ENCODE assay signal across 1 mouse cellular context in the genomic region with DNA sequence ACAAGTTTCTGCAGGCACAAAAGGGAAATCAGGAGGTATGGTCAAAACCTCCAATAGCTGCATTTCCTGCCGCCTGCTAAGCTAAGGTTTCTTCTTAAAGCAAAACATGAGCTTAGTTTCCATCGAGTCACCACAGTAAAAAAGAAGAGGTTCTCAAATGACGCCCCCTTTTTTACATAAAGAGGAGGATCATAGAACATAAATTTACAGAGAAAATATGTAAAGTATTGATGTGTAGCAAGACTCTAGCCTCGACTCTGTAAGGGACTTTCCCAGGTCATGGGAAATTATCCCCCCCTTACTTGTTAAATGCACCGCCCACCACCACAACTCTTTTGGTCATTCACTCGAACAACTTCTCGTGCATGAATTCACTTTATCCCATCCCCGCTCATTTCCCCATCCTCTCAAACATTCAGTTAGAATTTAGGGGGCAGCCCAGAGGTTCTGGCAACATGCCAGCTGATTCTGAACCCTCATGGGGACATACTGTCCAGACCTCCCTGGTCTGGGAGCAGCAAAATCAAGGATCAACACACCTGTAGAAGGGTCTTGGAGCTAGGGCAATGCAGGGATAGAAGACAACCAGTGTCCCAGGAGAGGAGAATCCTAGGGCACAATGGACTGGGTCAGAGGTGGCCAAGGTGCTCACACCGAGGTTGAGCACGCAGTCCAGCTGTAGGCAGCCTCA.
TF ChIP-seq lines count a peak whose summit lies in the region.

No protein-coding gene starts in this region.

TF ChIP-seq in CH12.LX, 34 proteins besides CTCF, POLR2A, EP300 and RAD21 (continued from another document):
- peak; percentile 8; the same call in 1 of the 2 replicates for TF ChIP-seq ZNF384 (IDR thresholded peaks at IDR 0.05; ENCODE audit: low read depth, low read length)
